Mouse (Mus musculus) cerebellum, adult 11 months (tissue): Measurements from ENCODE around the gene Cpsf3.

Source experiments
- DNase-seq: peaks from one replicate; pipeline ENCODE4 v3.0.0; 2022

Cpsf3 gene

DNA sequence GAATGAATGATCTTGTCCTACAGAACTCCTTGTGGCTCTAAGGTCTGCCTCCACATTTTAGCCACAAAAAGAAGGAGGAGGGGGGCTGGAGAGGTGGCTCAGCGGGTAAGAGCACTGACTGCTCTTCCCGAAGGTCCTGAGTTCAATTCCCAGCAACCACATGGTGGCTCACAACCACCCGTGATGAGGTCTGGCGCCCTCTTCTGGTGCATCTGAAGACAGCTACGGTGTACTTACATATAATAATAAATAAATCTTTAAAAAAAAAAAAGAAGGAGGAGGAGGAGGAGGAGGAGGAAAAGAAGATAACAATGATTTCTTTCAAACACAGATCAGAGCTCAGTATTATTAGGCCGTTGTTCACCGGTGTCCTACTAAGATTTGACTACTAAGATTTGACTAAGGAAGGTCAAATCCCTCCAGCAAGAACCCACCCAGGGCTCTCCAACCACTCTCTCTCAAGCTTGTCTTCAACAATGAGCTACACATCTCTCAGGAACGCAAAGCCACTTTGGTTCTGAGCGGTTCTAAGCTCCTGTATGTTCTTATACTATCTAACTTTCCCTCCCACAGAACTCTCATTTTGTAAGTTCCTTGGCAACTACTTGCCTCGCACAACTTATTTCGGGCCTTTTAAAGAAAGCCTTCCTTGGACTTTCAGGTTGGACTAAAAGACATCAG lies at the start of gene Cpsf3:
TSS of gene Cpsf3 (plus strand) at position 631 of the 681 bp plus-strand sequence.
- DNase-seq: no peak

DNA sequence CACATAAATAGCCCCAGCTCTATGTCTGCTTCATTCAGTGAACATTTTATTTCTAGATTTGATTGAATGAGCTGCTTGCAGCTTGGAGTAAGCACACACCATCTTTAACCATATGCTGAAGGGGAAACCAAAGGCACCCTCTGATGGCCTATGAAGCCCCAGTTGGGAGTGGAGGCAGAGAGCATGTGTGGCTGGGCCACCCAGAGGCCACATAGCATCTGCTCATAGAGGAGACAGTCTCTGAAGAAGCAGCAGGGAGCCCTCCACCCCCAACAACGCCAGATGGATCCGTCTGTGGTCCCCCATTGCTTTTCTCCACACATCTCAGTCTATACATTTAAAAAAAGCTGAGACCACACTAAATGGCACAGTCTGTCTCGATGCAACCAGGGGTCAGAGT lies 43.2 kb upstream of the Cpsf3 start:
- DNase-seq: no peak

DNA sequence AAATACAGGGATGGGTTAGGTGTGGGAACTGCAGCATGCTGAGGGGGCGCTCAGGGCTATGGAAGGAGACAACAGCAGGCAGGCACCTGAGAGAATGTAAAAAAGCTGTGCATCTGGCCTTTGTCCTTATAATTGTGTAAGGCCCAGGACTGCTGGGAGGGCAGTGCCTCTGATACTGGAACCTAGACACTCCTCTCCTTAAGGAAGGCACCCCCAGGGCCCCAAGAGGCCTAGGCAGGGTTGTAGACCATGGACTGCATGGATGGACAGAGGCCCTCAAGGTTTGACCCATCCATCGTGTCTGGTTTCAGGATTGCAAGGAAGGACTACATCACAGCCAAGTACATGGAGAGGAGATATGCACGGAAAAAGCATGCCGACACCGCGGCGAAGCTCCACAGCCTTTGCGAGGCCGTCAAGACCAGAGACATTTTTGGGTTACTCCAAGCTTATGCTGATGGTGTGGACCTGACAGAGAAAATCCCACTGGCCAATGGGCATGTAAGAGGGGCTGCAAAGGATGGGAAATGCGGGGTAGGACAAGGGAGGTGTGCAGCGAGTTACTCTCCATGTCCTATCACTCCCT lies 40.7 kb upstream of the Cpsf3 start:
- no peak for DNase-seq

DNA sequence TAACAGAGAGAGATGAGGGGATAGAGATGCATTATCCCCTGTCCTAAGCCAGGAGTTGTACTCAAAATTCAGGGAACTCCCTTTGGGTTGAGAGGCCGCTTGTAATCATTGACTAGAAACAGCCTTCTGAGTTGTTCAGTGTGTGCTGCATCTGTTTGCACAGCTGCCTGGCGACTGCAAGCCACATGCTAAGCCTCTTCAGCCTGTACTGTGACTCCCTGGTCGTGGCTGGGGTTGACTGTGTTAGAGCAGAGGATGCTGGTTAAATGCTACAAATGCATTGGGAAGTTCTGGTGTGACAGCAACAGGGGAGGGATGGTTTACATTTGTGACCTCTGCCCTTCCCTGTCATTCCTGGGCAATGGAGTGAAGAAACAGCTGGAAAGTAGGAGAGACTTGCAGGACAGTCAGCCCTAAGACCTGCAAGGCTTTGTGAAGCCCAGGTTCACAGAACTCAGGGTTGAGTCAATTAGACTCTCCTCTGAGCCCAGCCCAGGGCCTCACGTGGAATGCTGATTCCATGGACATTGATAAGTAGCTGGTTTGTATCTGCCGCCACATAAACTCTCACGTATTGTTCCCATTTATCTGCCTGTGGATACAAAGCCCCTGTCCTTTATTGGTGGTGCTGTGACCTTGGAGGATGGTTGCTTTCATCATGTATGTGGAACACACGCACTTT lies 37.3 kb upstream of the Cpsf3 start:
- no peak for DNase-seq

DNA sequence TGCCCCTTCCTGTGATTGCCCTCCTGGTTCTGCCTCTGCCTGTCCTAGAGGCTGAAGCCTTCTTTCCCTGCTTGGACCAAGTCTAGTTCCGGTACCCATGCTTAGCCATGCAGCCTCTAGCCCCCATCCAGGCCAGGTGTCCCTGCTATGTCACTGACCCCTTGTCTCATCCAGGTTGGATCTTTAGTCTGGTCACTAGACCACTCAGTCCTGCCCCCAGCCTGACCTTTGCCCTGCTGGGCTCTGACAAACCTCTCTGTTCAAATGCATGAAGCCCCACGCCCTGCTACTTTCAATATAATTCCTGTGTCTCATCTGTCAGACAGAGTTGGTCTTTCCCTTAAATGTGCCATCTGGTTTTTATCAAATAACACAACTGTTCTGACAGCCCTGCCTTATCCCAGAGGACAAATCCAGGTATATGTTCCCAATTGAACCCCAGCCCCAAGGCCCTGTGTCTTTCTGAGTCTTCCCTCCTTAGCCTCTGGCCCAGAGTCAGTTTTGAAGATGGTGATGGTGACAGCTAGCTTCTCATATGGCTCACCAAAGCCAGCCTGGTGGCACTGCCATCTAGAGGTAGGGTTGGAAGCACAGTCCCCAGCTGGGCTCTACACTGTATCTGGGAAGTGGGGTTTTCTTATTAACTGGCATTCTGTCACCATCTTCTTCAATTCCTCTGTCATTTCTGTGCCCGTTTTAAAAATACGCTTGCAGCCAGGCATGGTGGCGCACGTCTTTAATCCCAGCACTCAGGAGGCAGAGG lies 24.5 kb upstream of the Cpsf3 start:
- DNase-seq: no peak

DNA sequence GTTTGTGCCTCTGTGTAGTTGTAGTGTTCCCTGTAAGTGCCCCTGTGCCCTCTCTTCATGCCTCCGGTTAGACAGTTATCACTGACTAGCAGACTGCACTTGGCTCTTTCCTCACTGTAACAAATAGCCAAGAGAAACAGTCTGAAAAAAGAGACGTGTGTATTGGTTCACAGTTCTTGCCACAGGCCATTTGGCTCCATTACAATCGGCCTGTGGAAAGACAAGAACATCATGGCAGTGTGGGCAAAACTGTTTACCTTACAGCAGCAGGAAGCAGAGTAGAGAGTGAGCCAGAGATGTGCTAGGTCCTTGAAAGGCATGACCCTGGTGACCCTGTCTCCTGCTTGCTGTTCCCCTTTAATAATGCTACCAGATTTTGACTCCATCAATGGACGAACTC lies 23.7 kb upstream of the Cpsf3 start:
- no peak for DNase-seq

DNA sequence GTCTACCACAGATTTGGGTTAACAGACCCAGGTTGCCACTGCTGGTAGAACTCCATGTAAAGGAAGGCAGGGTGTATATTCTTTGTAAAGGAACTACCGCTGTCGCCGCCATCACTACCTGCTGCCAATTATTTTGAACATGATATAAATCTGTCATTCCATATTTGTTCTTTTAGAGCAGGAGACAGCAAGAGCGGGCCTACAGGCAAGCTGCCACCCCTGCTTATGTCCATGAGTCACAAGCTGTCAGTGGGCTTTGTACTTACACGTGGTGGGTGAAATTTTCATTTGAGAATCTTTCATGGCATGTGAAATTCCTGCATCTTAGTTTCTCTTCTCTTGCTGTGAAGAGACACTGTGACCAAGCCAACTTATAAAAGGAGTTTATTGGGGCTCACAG lies 21.9 kb upstream of the Cpsf3 start:
- no peak for DNase-seq

DNA sequence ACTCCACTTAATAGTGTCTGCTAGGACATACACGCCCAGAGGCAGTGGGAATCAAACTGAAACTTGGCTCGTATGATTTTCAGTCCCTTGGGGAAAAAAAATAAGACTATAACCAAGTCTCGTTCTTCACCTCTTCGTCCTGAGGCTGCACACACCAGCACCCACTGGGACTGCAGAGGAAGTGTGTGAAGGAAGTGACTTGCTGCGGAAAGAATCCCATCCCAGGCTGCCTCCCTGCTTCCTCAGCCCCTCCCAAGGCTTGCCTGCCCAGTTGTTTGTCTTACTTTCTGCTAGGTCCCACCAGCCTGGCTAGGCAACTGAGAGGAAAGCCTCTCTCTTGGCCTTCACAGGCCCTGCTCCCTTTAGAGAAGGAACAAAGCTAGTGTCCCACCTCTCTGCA lies 20.9 kb upstream of the Cpsf3 start:
- DNase-seq: no peak

DNA sequence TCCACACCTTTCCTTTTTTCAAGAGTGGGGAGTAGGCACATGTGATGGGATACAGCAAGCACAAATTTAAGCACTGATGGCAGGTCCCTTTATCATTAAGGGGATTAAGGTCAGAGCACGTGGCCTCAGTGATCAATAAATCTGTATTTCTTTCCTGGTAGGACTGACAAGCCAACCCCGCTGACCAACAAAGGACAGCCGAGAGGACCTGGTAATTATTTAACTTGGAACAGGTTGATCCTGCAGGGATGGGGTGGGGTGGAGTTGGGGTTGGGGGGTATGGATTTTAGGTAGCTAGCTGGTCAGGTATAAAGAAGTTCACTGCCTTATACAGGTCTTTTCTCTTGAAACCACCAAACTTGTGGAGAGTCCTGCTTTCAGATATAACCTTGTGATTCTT lies 20.2 kb upstream of the Cpsf3 start:
- DNase-seq: no peak

DNA sequence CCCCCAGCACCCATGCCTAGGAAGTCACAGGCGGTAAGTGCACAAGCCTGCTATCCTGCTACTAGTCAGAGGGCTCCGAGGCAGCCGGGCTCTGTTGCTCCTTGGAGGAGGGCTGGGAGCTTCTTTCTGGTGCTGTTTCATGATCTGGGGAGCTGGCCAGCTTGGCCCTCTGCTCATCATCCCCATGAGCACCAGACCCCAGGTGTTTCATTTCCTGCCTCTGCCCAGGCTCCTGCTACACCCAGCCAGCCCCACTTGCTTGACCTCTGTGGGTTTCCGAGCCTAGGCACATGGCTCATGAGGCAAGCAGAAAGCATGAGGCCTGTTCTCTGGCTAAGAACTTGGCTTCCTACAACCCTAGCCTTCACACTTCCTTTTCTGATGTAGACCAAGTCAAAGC lies 19.7 kb upstream of the Cpsf3 start:
- DNase-seq: no peak

DNA sequence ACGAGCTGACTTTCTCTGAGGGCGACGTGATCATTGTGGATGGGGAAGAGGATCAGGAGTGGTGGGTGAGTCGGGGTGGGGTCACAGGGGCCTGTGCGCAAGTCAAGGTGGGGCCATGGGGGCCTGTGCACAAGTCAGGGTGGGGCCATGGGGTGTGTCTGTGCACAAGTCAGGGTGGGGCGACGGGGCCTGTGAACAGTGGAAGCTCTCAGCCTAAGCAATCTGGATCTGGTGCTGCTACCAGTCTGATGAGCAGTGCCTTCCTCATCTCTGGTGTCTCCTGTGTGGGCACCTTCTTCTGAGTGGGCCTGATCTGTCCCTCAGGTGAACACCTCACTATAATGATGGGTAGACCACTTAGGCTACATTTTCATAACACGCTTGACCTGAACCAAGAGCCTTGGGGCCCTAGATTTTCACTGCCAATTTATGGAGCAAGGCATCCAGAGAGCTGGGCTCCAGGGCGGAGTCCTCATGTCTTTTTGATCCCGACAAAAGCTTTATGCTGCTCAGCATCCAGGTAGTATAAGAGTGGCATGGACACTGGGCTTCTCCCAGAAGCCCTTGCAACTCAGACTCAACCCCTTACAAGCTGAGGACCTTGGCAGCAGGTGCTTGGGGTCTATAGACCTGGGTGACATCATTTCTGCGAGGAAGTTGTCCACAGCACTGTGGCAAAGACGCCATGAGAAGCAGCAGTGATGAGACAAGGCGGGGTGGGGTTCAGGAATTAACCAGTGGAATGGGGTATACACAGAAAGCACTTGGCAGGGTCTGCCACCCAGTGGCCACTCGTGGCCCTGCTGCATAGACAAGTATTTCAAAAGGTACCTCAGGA lies 19.0 kb upstream of the Cpsf3 start:
- peak; percentile 50 for DNase-seq

DNA sequence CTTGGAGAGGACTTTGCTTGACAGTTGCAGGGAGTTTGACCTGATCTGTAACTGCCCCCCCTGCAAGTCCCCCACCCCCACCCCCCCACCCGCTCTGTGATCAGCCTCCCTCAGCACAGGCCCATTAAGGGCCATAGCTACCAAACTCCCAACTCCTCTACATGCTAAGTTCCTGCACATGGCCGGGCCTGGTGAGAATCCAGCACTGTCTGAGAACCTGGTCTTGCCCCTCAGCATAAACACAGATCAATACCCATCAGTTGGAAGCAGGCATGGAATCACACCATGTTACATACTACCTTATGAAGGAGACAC lies 18.4 kb upstream of the Cpsf3 start:
- no peak for DNase-seq

DNA sequence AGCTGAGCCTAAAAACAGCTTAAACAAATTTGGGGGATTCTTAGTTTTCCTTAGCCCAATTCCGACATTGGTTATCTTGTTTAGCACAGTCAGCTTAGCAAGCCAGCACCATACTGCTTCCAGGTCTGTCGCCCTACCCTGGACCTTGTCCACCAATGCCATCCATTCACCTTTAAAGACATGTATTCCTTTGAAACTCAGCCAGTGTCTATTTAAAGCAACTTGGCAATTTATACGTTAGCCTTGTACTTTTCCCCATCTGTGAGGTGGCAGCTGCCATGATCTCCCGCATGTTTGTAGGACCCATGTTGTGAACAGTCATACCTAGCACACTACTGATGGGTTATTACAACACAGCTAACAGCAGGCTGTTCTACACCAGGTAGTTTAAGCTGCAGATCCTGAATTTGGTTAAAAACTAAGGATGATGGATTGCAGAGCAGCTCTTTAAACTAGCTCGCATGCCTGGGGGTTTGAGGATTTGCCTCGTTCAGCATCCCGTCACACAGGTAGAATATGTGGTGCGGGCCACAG lies 17.0 kb upstream of the Cpsf3 start:
- DNase-seq: peak; percentile 40

DNA sequence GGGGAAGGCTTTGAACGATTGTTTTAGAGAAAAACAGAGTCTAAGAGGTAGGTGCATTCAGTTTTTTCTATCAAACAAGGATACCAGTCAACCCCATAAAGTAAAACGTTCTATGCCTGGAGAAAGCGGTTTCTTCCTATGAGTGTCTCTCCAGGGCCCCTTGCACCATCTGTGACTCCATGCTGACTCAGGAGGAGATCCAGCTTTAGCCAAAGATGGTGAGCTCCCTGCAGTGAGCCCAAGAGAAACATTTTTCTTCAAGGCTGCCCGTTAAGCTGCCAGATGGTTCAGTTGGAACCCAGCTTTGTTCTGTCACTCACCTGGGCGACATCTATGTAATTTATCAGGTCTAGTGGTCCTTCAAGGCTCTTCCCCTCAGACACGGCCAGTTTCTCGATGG lies 10.7 kb upstream of the Cpsf3 start:
- peak; percentile 68 for DNase-seq

DNA sequence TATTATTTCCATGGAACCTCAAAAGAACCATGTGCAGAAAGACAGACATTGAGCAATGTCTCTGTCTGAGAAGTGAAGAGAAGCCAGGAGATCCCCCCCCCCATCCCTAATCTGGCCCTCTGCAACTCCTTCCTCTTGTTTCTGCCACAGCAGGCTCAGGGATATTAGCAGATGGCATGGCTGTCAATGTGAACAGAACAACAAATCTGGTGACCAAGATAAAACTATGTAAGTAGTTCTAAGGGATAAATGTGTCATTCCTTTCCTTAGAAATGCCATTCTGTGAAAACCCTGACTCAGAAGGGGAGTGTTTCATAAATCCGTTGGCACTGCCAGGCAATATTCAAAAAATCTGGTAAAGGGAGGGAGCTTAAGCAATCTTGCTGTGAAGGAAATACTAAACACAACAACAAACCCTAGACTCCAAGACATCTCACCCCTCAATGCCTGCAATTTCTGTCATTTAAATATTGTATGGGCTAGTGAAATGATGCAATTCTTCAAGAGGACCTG lies 7.8 kb upstream of the Cpsf3 start:
- DNase-seq: no peak

DNA sequence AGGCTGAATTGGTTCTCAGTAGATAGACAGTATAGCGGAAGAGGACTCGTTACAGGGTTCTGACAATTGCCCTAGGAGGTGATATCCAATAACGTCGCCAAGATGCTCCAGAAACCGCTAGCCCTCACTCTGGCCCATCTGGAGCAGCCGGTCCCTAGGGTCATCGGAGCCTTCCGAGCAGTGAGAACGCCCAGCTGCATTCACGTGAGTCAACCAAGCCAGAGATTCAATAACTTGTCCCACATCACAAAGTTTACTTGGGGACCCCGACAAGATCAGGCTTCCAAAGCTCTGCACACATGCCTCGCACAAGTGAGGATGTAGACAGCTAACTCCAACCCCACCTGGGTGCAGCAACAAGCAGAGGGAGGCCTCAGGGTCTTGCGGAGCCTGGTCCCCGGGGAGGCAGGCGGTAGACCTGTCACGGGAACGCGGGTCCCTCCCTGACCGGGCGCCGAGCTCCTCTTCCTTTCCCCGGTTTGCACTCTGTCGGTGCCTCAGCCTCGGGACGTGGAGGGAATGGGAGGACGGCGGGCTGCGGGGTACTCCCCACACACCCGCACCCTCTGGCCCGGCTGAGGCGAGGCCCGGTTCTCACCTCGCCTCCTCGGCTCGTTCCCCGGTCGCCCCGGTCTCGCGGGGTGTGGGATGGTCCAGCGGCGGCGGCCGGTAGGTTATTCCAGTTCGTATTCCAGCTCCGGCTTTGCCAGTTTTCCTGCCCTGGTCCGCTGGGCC lies 484 bp downstream of the Cpsf3 start:
- no peak for DNase-seq

DNA sequence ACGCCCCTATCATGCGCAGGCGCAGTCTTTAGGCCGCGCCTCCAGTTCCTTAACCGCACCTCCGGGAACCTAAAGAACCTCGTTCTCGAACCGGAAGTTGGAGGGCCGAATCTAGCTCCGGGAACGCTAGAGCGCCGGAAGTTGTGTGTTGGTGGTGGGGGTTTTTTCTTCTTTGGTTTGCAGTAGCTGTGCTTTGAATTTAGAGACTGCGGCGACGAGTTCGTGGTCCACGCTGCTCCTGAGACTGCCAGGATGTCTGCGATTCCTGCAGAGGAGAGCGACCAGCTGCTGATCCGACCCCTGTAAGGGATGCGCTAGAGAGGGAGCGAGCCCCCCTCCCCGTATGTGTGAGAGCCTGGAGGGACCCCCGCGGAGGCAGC lies 1.0 kb downstream of the Cpsf3 start, which contains the start of gene Itgb1bp1:
TSS of gene Itgb1bp1 (minus strand) at position 42 of the 380 bp plus-strand sequence.
- DNase-seq: peak; percentile 99

DNA sequence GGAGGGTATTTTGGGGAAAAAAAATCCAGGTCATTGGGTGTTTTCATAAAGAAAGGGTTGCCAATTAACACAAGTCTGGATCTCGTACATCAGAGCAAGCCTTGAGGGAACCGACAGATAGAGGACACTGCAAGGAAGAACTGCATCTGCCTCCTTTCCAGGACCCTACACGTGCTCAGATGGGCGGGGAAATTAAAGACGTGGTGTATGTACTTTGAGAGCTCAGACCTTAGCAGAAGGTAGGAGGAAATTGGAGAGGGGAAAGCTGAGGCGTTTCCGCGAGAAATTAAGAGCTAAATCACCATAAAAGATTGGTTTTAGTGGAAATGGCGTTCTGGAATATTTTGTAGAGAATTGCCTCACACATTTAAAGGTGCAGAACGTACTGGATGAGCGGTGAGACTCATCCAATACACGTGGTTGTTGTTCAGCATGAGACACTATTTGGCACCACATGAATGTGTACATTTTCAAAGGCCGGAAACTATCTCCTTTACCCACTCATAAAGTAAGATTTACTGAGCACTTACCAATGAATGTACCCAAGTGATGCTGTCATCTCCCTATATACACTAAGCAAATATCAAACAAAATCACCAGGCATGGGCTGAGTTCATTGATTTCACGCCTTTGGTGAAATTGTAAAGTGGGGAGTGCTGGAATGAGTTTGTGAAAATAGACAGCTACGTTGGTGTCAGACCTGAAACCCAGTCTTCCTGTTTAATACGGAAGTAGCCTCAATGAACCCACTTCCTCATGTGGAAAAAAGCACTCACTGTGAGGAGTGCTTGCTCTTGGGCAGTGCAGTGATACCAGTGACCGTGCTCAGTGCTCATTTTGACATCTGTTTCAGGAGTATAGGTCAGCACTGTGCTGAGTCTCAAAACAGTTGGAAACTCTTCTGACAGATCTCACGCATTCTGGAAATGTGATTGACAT lies 1.8 kb downstream of the Cpsf3 start:
- no peak for DNase-seq

DNA sequence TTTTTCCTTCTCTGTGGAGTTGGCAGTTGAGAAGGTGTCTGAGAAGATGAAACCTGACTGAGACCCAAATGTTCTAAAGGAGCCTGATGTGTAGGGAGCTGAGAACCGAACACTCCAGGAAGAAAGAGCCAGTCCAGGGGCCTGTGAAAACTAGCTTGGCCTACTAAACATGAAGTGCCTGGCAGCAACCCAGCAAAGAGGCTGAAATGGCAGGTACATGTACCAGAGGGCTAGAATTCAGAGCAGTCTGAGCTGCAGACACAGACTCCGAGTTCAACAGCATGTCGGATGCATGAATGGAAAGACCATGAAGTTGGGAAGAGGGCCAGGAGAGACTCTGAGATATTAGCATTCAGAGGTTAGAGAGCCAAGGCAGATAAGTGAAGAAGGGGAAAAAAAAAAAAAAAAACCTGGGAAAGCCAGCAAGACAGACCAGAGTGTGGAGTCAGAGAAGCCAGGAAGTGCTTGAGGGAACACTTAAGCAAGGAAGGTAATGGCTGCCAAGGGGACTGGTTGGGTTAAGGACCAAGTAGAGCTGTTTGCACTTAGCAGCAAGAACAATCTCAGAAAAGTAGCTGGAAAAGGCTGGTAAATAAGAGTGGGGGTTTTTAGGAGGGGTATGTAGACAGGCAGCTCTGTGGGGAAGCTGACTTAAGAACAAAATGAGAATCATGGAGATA lies 3.7 kb downstream of the Cpsf3 start:
- DNase-seq: no peak

DNA sequence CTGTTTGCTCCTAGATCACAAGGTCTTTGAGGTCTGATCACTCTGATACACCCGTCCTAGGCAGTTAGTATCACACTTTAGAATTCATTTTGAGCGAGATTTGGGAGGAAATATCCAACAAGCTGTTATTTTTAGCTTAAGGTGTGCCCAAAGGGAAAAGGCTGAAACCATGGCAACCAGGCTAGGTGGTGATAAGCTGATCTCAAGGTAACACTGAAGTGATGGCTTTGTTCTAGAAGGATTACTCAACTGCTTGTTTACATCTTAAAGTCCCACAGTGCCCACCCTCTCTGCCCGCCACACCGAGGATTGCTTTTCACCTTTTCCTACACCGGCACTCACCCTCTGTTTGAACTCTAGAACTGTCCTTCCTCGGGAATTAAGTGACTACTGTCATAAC lies 4.5 kb downstream of the Cpsf3 start:
- DNase-seq: no peak
